ENCODE assay signal across 9 mouse cellular contexts in genomic region chr3:53165281-53165680, GRCm38 (mm10).
A peak's percentile ranks its signal among the peaks of the same experiment; 100 is the strongest.
DNase-seq lines count a peak whose midpoint lies in the region; ATAC-seq and TF ChIP-seq lines count a peak whose summit lies in the region.
"Had no signal": no experiment of that assay in that cellular context is flagged by ENCODE, and none has a peak within 500 bp of the region (broad histone marks: within the 10 kb centered on the region; RNA-seq: fewer than 3 reads in every experiment).

No protein-coding gene starts in this region.

- no peaks in the 10 kb centered on the region for H3K4me1 ChIP-seq in kidney, adult 2 months (ENCODE audit: control insufficient read depth, insufficient read depth, low read length)
- H3K4me1 ChIP-seq in lung, embryonic 14.5 days (ENCODE audit: insufficient read depth), result peaks cover 15% of the 10 kb centered on the region; the same call in 1 of the 2 replicates
- no peaks in the 10 kb centered on the region for H3K4me1 ChIP-seq in forebrain, embryonic 11.5 days (replicated peaks; ENCODE audit: control insufficient read depth, insufficient read depth, low read length)

- no peak overlapping the region for H3K4me3 ChIP-seq in kidney, adult 2 months (ENCODE audit: insufficient read depth, low read depth, low read length)
- H3K4me3 ChIP-seq in lung, embryonic 14.5 days (ENCODE audit: low read depth, low read length), result no peak overlapping the region
- no peak overlapping the region for H3K4me3 ChIP-seq in forebrain, embryonic 11.5 days (ENCODE audit: low read depth, low read length)
- H3K4me3 ChIP-seq: embryonic facial prominence, embryonic 12.5 days had no signal

- DNase-seq in kidney, adult 2 months, result peak; percentile 29
- no peak for DNase-seq in kidney, adult 8-10 months
- DNase-seq in cerebellum, adult 11-12 months, result peak; percentile 82
- peak; percentile 75 for DNase-seq in heart, adult 8-10 months (ENCODE audit: low spot score)
- DNase-seq in lung, embryonic 14.5 days, result peak; percentile 32
- DNase-seq in adipocyte (ENCODE audit: low spot score), result no peak
- DNase-seq in forebrain, embryonic 11.5 days (ENCODE audit: low spot score), result no peak
- no peak for DNase-seq in adrenal gland, postnatal 4 days (ENCODE audit: low spot score in 2 of 2)

- no peak overlapping the region for H3K27ac ChIP-seq in kidney, adult 2 months (ENCODE audit: insufficient read depth, low read depth, low read length)
- peak overlapping the region; percentile 76 for H3K27ac ChIP-seq in lung, embryonic 14.5 days (ENCODE audit: low read depth)
- H3K27ac ChIP-seq in forebrain, embryonic 11.5 days (ENCODE audit: low read depth, low read length), result no peak overlapping the region
- H3K27ac ChIP-seq: embryonic facial prominence, embryonic 12.5 days had no signal

- no peaks in the 10 kb centered on the region for H3K27me3 ChIP-seq in kidney, adult 2 months (replicated peaks; ENCODE audit: control insufficient read depth, insufficient read depth, low read length)
- no peaks in the 10 kb centered on the region for H3K27me3 ChIP-seq in lung, embryonic 14.5 days (ENCODE audit: insufficient read depth, low read length)
- H3K27me3 ChIP-seq in forebrain, embryonic 11.5 days (ENCODE audit: control insufficient read depth, insufficient read depth, low read length), result no peaks in the 10 kb centered on the region
- H3K27me3 ChIP-seq: embryonic facial prominence, embryonic 12.5 days had no signal

- TF ChIP-seq POLR2A in kidney, adult 2 months (IDR thresholded peaks at IDR 0.05; ENCODE audit: low read depth, low read length), result no peak

- H3K9ac ChIP-seq in lung, embryonic 14.5 days, result no peak overlapping the region; the same call in 1 of the 2 replicates
- H3K9ac ChIP-seq in forebrain, embryonic 11.5 days (ENCODE audit: low read length), result no peak overlapping the region
- H3K9ac ChIP-seq: embryonic facial prominence, embryonic 12.5 days had no signal

- H3K9me3 ChIP-seq in lung, embryonic 14.5 days (ENCODE audit: low read depth, low read length), result no peaks in the 10 kb centered on the region
- H3K9me3 ChIP-seq in forebrain, embryonic 11.5 days (ENCODE audit: control insufficient read depth, low read length), result no peaks in the 10 kb centered on the region
- H3K9me3 ChIP-seq: embryonic facial prominence, embryonic 12.5 days had no signal

- ATAC-seq in lung, embryonic 14.5 days (ENCODE audit: insufficient read depth), result no peak
- no peak for ATAC-seq in forebrain, embryonic 11.5 days (replicated peaks; ENCODE audit: low FRiP score)

- 0 out of 2 replicates have a peak overlapping the region, but pooled peaks have one; percentile 2 for H3K4me2 ChIP-seq in lung, embryonic 14.5 days
- H3K4me2 ChIP-seq in forebrain, embryonic 11.5 days (ENCODE audit: low read depth, low read length, severe bottlenecking), result no peak overlapping the region
- H3K4me2 ChIP-seq: embryonic facial prominence, embryonic 12.5 days had no signal

- 74% methylated on average over 10 of the region's 10 CpGs for WGBS in kidney, adult 2 months
- 68% methylated on average over 10 of the region's 10 CpGs for WGBS in lung, embryonic 14.5 days
- 88% methylated on average over 10 of the region's 10 CpGs for WGBS in forebrain, embryonic 11.5 days

- H3K36me3 ChIP-seq in kidney, adult 2 months (ENCODE audit: control insufficient read depth, insufficient read depth, low read length), result no peaks in the 10 kb centered on the region
- no peaks in the 10 kb centered on the region for H3K36me3 ChIP-seq in lung, embryonic 14.5 days (ENCODE audit: insufficient read depth)
- no peaks in the 10 kb centered on the region for H3K36me3 ChIP-seq in forebrain, embryonic 11.5 days (ENCODE audit: control insufficient read depth, insufficient read depth, low read length)
- H3K36me3 ChIP-seq: embryonic facial prominence, embryonic 12.5 days had no signal

- TF ChIP-seq CTCF in kidney, adult 2 months (conservative IDR thresholded peaks at IDR 0.05; ENCODE audit: insufficient read depth, insufficient read length, low read depth, low read length), result no peak
- TF ChIP-seq CTCF in lung, embryonic 14.5 days (IDR thresholded peaks at IDR 0.05; ENCODE audit: low read depth), result no peak

Comparison
In these comparisons a context has a peak if more than half of its experiments do, and no peak if none do; other contexts are left out.
1. DNase-seq: peak in kidney, adult 2 months (single experiment), cerebellum, adult 11-12 months (single experiment), heart, adult 8-10 months (single experiment) and lung, embryonic 14.5 days (single experiment); none in kidney, adult 8-10 months (0 of 2), adipocyte (single experiment), forebrain, embryonic 11.5 days (single experiment) and adrenal gland, postnatal 4 days (0 of 2).